ENCODE assay signal across 8 mouse cellular contexts in the genomic region with DNA sequence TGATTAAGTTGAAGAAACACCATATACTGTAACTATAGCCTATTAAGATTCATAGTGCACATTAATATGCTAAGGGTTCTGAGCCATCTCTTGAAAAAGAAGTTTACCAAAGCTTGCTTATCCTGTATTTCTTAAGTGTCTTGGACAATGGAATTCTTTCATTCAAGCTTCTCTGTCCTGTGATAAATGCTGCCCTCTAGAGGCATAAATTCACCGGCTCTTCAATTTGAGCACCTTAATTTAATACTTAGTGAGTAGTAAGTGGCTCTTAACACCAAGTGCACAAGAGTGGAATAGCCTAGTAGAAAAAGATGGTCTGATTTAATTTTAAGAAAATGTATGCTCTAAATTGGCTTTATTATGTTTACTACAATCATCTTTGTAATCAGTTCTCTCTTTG. TPM values are rescaled to one million over a fixed set of nuclear protein-coding genes. Genes with fewer than 3 reads are reported as not detected.
DNase-seq lines count a peak whose midpoint lies in the region; ATAC-seq and TF ChIP-seq lines count a peak whose summit lies in the region.

No protein-coding gene starts in this region.

- peak; percentile 79 for DNase-seq in kidney, adult 2 months
- DNase-seq in brain, adult 2 months (ENCODE audit: low read depth, low spot score), result peak; percentile 88
- DNase-seq in forebrain, postnatal 0 days, result peak; percentile 81
- DNase-seq in layer of hippocampus, adult 9-10 months (ENCODE audit: low spot score), result peak; percentile 83
- peak; percentile 50 for DNase-seq in retina, adult 2 months (ENCODE audit: low read depth, low spot score)
- DNase-seq in urinary bladder, adult 2 months (ENCODE audit: low spot score), result no peak

- no peak overlapping the region for H3K4me3 ChIP-seq in kidney, adult 2 months (ENCODE audit: insufficient read depth, low read depth, low read length)
- H3K4me3 ChIP-seq in kidney, embryonic 15.5 days (replicated peaks), result no peak overlapping the region
- no peak overlapping the region for H3K4me3 ChIP-seq in E14TG2a.4 (replicated peaks; ENCODE audit: low read length)
- no peak overlapping the region for H3K4me3 ChIP-seq in forebrain, postnatal 0 days (ENCODE audit: low read depth, low read length)

- H3K9me3 ChIP-seq in kidney, embryonic 15.5 days (replicated peaks), result no peaks in the 10 kb centered on the region
- no peaks in the 10 kb centered on the region for H3K9me3 ChIP-seq in E14TG2a.4 (ENCODE audit: low read length)
- no peaks in the 10 kb centered on the region for H3K9me3 ChIP-seq in forebrain, postnatal 0 days (ENCODE audit: low read length)

- H3K27me3 ChIP-seq in kidney, adult 2 months (replicated peaks; ENCODE audit: control insufficient read depth, insufficient read depth, low read length), result no peaks in the 10 kb centered on the region
- no peaks in the 10 kb centered on the region for H3K27me3 ChIP-seq in kidney, embryonic 15.5 days
- H3K27me3 ChIP-seq in E14TG2a.4 (ENCODE audit: insufficient read depth, low read length), result no peaks in the 10 kb centered on the region
- H3K27me3 ChIP-seq in forebrain, postnatal 0 days (ENCODE audit: insufficient read depth, low read length), result no peaks in the 10 kb centered on the region

- H3K4me1 ChIP-seq in kidney, adult 2 months (ENCODE audit: control insufficient read depth, insufficient read depth, low read length), result no peaks in the 10 kb centered on the region
- no peaks in the 10 kb centered on the region for H3K4me1 ChIP-seq in kidney, embryonic 15.5 days
- H3K4me1 ChIP-seq in E14TG2a.4 (replicated peaks; ENCODE audit: low read depth, low read length), result peaks cover 15% of the 10 kb centered on the region
- H3K4me1 ChIP-seq in forebrain, postnatal 0 days (ENCODE audit: insufficient read depth), result no peaks in the 10 kb centered on the region

- H3K9ac ChIP-seq in kidney, embryonic 15.5 days, result no peak overlapping the region
- H3K9ac ChIP-seq in forebrain, postnatal 0 days, result no peak overlapping the region

- H3K36me3 ChIP-seq in kidney, adult 2 months (ENCODE audit: control insufficient read depth, insufficient read depth, low read length), result no peaks in the 10 kb centered on the region
- no peaks in the 10 kb centered on the region for H3K36me3 ChIP-seq in kidney, embryonic 15.5 days
- no peaks in the 10 kb centered on the region; the same call in 1 of the 2 replicates for H3K36me3 ChIP-seq in E14TG2a.4 (ENCODE audit: insufficient read depth, low read length)
- H3K36me3 ChIP-seq in forebrain, postnatal 0 days (ENCODE audit: insufficient read depth), result no peaks in the 10 kb centered on the region

- TF ChIP-seq POLR2A in kidney, adult 2 months (IDR thresholded peaks at IDR 0.05; ENCODE audit: low read depth, low read length), result no peak

- no peak for ATAC-seq in kidney, embryonic 15.5 days (replicated peaks; ENCODE audit: low FRiP score)
- no peak for ATAC-seq in forebrain, postnatal 0 days

- no peak for TF ChIP-seq CTCF in kidney, adult 2 months (conservative IDR thresholded peaks at IDR 0.05; ENCODE audit: insufficient read depth, insufficient read length, low read depth, low read length)
- peak; percentile 92 for TF ChIP-seq CTCF in E14TG2a.4 (conservative IDR thresholded peaks at IDR 0.05; ENCODE audit: low read length)
- TF ChIP-seq CTCF in forebrain, postnatal 0 days (IDR thresholded peaks at IDR 0.05; ENCODE audit: low read depth), result peak; percentile 73

- H3K4me2 ChIP-seq in kidney, embryonic 15.5 days, result no peak overlapping the region
- no peak overlapping the region for H3K4me2 ChIP-seq in forebrain, postnatal 0 days (ENCODE audit: low read depth)

- no peak overlapping the region for H3K27ac ChIP-seq in kidney, adult 2 months (ENCODE audit: insufficient read depth, low read depth, low read length)
- no peak overlapping the region for H3K27ac ChIP-seq in kidney, embryonic 15.5 days
- H3K27ac ChIP-seq in forebrain, postnatal 0 days (ENCODE audit: low read depth, low read length), result no peak overlapping the region

- WGBS in kidney, adult 2 months, result 24% methylated on average over 1 of the region's 1 CpGs
- 36% methylated on average over 1 of the region's 1 CpGs for WGBS in kidney, embryonic 15.5 days
- 37% methylated on average over 1 of the region's 1 CpGs for WGBS in forebrain, postnatal 0 days

RNA-seq across cellular contexts. Expression of gene Fbxw7, which starts 28.5 kb away (rescaled TPM):
- 3.3 and 4.1 TPM in 2 replicates for polyA plus RNA-seq in kidney, adult 2 months (2012; rRNA removed)
- polyA plus RNA-seq in kidney, embryonic 15.5 days (2015; fragmentation: Nextera tagmentation; extraction: Ambion mirVana), result 9.0 and 9.3 TPM in 2 replicates
- total RNA-seq in forebrain, postnatal 0 days (2014; rRNA removed), result 69.5 and 84.1 TPM in 2 replicates
- polyA plus RNA-seq in forebrain, postnatal 0 days (2015; fragmentation: Nextera tagmentation; extraction: Ambion mirVana), result 43.6 and 46.3 TPM in 2 replicates
- 11.6 and 12.8 TPM in 2 replicates for polyA plus RNA-seq in urinary bladder, adult 2 months (2012; rRNA removed)
